Mouse (Mus musculus): Measurements from ENCODE around the gene Mrpl37.
"Not testable (repeated sequence)": the region's sequence is repeated elsewhere in the genome, so short reads cannot be mapped to it uniquely, and the experiment has no call there.

Mrpl37 gene

GRCm38 (mm10) chr4:107066252-107067124 is at the start of gene Mrpl37, which contains the start of gene Cyb5rl:
TSS of gene Mrpl37 (minus strand) at chr4:107066868.
TSS of gene Cyb5rl (plus strand) at chr4:107066988.
- peak; percentile 94 for DNase-seq (ENCODE audit: low spot score)

GRCm38 (mm10) chr4:107114278-107114677 is 47.6 kb upstream of the Mrpl37 start:
- DNase-seq (ENCODE audit: low spot score): no peak

- not testable (repeated sequence) for DNase-seq (ENCODE audit: low spot score)
These were observed 42.5 kb upstream of the Mrpl37 start for GRCm38 (mm10) chr4:107109181-107109580.

GRCm38 (mm10) chr4:107108291-107108731 is 41.6 kb upstream of the Mrpl37 start:
- no peak for DNase-seq (ENCODE audit: low spot score)

DNA sequence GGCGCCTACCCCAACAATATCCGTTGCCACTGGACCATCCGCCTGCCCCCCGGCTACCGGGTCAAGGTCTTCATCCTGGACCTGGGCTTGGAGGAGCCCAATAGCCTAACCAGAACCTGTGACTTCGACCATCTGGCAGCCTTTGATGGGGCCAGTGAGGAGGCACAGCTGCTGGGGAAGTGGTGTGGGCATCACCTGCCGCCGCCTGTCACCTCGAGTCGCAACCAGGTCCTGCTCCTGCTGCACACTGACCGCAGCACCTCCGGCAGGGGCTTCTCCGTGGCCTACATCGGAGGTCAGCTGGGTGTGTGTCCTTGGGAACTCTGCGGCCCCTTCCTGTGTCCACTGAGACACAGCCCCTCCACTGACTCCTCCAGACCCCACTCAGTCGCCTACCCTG is 40.1 kb upstream of the Mrpl37 start:
- no peak for DNase-seq (ENCODE audit: low spot score)

GRCm38 (mm10) chr4:107102220-107102619 is 35.6 kb upstream of the Mrpl37 start:
- DNase-seq (ENCODE audit: low spot score): no peak

GRCm38 (mm10) chr4:107098791-107099525 is 32.3 kb upstream of the Mrpl37 start:
- DNase-seq (ENCODE audit: low spot score): no peak

DNA sequence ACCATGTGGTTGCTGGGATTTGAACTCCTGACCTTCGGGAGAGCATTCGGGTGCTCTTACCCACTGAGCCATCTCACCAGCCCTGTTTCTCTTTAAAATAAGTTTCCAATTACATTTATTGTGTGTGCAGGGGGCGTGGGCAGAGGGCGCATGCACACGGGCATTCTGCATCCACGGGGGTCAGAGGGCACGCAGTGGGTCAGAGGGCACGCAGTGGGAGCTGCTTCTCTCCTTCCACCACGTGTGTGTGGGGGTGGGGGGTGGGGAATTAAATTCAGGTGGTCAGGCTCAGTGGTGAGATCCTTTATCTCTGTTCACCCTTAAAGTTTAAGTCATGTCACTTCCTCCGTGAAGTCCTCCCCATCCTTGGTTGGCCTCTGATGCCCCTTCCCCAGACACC is 31.7 kb upstream of the Mrpl37 start:
- DNase-seq (ENCODE audit: low spot score): no peak

GRCm38 (mm10) chr4:107097871-107098270 is 31.2 kb upstream of the Mrpl37 start:
- no peak for DNase-seq (ENCODE audit: low spot score)

- no peak for DNase-seq (ENCODE audit: low spot score)
These were observed 30.2 kb upstream of the Mrpl37 start, which contains the start of gene Cdcp2 for GRCm38 (mm10) chr4:107096841-107097373. TSS of gene Cdcp2 (plus strand) at chr4:107096891.

GRCm38 (mm10) chr4:107096043-107096442 is 29.4 kb upstream of the Mrpl37 start:
- no peak for DNase-seq (ENCODE audit: low spot score)

DNA sequence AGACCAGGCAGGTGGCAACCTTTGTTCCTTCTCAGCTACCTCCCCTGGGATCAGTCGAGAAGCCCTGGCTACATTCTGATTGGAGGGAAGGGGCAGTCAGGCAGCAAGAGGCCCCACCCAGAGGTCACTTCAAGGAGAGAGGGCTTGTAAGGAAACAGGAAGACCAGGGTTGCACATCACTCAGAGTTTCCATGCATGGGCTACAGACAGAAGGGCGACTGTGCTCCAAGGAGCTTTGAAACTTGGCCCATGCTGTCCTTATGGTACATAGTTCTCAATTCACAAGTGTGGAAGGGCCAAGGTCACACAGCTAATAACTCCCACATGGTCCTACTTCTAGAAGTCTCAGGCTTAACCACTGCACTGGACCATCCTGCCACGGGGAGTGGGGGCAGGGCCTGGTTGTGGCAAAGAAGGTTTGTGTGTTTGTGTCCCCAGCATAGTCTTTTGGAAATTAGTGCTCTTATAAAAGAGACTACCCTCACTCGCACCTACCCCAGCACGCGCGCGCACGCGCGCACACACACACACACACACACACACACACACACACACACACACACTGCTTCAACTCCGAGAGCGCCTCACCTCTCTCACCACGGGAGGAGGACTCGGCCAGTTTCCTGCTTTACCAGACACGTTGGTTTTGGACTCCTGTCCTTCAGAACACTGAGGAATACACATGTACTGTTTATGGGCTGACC is 28.0 kb upstream of the Mrpl37 start:
- no peak for DNase-seq (ENCODE audit: low spot score)

DNA sequence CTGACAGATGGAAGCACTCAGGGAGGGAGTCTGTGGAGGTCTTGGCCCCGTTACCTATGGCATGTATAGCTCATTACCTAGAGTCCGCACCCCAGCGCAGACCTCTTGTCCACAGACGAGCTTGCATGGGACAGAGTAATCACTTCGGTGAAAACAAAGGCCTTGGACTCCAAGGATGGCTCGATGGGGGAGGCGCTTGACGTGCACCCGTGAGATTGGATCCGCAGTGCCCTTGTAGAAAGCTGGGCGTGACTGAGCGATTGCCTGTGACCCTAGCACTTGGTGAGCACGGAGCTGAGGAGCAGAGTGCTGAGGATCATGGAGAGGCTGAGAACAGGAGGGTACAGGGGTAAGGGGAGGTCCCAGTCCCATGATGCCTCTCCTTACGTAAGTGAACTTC is 25.0 kb upstream of the Mrpl37 start:
- DNase-seq (ENCODE audit: low spot score): no peak

DNA sequence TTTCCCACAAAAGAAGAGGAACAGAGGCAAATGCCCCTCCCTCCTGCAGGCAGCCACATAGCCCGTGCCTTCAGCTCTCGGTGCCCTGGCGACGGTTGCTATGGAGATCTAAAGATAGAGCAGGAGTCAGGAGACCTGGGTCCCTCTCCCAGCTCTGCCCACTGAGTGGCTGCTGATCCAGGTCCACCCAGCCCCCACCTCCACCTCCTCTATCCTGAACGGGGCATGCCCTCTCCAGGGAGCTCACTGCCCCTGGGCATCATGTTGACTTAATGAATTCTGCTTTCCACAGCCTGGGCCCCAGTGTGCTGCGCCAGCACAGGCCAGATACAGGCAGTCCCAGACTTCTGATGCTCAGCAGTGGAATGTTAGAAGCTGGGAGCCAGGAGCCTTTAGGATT is 18.2 kb upstream of the Mrpl37 start:
- no peak for DNase-seq (ENCODE audit: low spot score)

DNA sequence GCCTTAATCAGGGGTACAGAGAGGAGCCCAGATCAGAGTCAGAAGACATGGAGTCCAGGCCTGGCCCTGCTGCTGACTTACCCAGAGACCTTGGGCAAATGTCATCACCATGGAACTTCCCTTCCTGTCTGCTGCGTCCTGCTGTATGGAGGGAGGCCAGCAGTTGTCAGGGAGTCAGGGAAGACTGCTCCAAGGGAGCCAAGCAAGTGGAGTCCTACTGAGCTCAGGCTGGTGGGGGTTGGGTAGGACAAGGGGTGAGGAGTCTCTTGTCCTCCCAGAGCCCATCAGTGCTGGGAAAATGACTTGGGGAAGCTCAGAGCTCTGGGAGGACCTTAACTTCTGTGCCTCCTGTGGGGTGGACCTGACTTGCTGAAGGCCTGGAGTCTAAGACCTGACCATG is 17.7 kb upstream of the Mrpl37 start:
- DNase-seq (ENCODE audit: low spot score): no peak

GRCm38 (mm10) chr4:107083126-107083525 is 16.5 kb upstream of the Mrpl37 start:
- DNase-seq (ENCODE audit: low spot score): no peak

DNA sequence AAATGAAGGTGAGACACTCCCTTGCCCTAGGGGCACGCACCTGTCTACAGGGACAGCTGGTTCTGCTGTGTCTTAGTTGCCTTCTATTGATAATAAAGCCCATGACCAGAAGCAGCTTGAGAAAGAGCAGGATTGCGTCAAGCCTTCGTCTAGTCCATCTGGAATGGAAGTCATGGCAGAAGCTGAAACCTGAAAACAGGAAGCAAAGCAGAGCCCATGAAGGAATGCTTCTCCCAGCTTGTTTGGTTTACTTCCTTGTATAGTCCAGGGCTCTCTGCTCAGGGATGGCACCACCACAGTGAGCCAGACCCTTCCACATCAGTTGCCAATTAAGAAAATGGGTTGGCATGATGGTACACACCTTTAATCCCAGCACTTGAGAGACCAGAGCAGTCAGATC is 15.5 kb upstream of the Mrpl37 start:
- DNase-seq (ENCODE audit: low spot score): no peak

DNA sequence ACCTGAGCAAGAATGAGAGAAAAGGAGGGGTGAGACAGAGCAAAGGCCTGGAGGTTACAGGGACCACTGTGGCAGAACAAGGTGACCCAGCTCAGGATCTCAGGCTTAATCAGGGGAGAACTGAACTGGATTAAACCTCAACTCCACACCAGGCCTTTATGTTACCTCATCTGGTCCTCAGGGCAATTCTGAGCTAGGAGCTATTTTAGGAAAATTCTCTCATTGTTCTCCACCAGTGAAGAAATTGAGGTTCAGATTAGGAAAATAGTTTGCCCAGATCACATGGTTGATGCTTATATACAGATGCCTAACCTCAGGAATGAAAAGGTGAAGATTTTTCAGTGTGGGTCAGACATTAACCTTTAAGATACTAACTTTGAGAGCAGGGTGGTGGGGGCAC is 13.0 kb upstream of the Mrpl37 start:
- no peak for DNase-seq (ENCODE audit: low spot score)

- DNase-seq (ENCODE audit: low spot score): no peak
These were observed 12.2 kb upstream of the Mrpl37 start for GRCm38 (mm10) chr4:107078894-107079293.

- no peak for DNase-seq (ENCODE audit: low spot score)
These were observed 8.8 kb upstream of the Mrpl37 start for GRCm38 (mm10) chr4:107075456-107075855.

GRCm38 (mm10) chr4:107072343-107072742 is 5.7 kb upstream of the Mrpl37 start:
- no peak for DNase-seq (ENCODE audit: low spot score)
